Mouse (Mus musculus) midbrain, embryonic 11.5 days (tissue): Measurements from ENCODE around the gene Defb26. TPM values are rescaled to one million over a fixed set of nuclear protein-coding genes. Genes with fewer than 3 reads are reported as not detected.
A peak's percentile ranks its signal among the peaks of the same experiment; 100 is the strongest.

ENCODE experiments used
- ATAC-seq: fragments of 200-750 bp; cut with Nextera tagmentation; 2 replicates; pipeline ENCODE4 v1.8.0; 2017; ENCODE audit warnings: moderate TSS enrichment, moderate library complexity; ENCODE audit not compliant: low FRiP score
- DNase-seq: peaks from one replicate; pipeline ENCODE4 v3.0.0; 2015; ENCODE audit warnings: low spot score; ENCODE audit errors: missing footprints
- H3K27ac ChIP-seq: fragments of 300-500 bp; sonication (generic); 2 replicates; pipeline ENCODE4 v1.5.1; 2014; ENCODE audit warnings: low read depth, low read length
- H3K27me3 ChIP-seq: fragments of 300-500 bp; sonication (generic); 2 replicates; pipeline ENCODE4 v1.6.1; 2014; ENCODE audit warnings: mild to moderate bottlenecking, low read length, moderate library complexity, mixed read lengths; ENCODE audit not compliant: control insufficient read depth, insufficient read depth
- H3K36me3 ChIP-seq: fragments of 300-500 bp; sonication (generic); 2 replicates; pipeline ENCODE4 v1.6.1; 2014; ENCODE audit warnings: mild to moderate bottlenecking, low read length, moderate library complexity, mixed read lengths; ENCODE audit not compliant: control insufficient read depth, insufficient read depth
- H3K4me1 ChIP-seq: fragments of 300-500 bp; sonication (generic); 2 replicates; pipeline ENCODE4 v1.6.1; 2014; ENCODE audit warnings: low read length; ENCODE audit not compliant: control insufficient read depth, insufficient read depth
- H3K4me2 ChIP-seq: fragments of 300-500 bp; sonication (generic); 2 replicates; pipeline ENCODE4 v1.6.1; 2014; ENCODE audit warnings: mild to moderate bottlenecking, moderate library complexity
- H3K4me3 ChIP-seq: fragments of 300-500 bp; sonication (generic); 2 replicates; pipeline ENCODE4 v1.5.1; 2014; ENCODE audit warnings: low read depth, low read length
- H3K9ac ChIP-seq: fragments of 300-500 bp; sonication (generic); 2 replicates; pipeline ENCODE4 v1.6.1; 2014; ENCODE audit warnings: low read length
- H3K9me3 ChIP-seq: fragments of 300-500 bp; sonication (generic); 2 replicates; pipeline ENCODE4 v1.6.1; 2016; ENCODE audit warnings: low read length; ENCODE audit not compliant: control insufficient read depth
- WGBS: fragments of 180-500 bp; shearing (Covaris S2); extraction: QIAGEN DNeasy Blood & Tissue Kit; methylation state at CpG from one replicate; pipeline ENCODE4 v1.1.7; 2014; 5-methylcytosine and 5-hydroxymethylcytosine counted together
- polyA plus RNA-seq: library from polyadenylated mRNA; unstranded; fragments of >200 nt; fragmentation: Nextera tagmentation; extraction: Ambion mirVana; gene quantifications from 2 replicates; pipeline ENCODE4 v1.2.1, GENCODE M21; 2014

Gene Defb26
- polyA plus RNA-seq = not detected in 2 replicates

DNA sequence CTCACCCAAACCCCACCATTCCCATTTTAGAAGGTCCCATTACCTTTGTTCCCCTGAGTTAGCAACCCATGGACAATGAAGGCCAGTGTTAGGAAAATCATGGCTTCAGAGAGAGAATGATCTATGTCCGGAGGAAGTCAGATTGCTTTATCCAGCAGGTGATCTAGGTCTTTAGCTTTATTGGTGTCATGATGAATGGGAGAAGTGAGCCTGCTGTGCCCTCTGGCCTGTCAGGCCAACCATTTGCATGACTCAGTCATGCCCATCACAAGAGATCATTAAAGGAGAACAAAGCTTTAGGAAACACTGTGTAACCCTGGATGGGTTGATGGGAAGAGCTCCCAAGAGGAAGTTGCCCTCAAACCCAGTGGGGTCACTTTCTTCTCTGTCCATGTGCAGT, at the start of gene Defb26:
Defb26 (minus strand) TSS at position 101 of the 400 bp plus-strand sequence.
- Histone ChIP-seq H3K9ac (no peak within 1 kb of the TSS), H3K36me3 (no peaks in the 10 kb centered on the region), H3K4me3 (no peak within 1 kb of the TSS), H3K4me1 (no peaks in the 10 kb centered on the region), H3K9me3 (no peaks in the 10 kb centered on the region), H3K27ac (no peak within 1 kb of the TSS), H3K27me3 (no peaks in the 10 kb centered on the region), H3K4me2 (no peak within 1 kb of the TSS)
- ATAC-seq = no peak
- DNase-seq = no peak
- 78% methylated on average over 1 of the region's 1 CpGs for WGBS

DNA sequence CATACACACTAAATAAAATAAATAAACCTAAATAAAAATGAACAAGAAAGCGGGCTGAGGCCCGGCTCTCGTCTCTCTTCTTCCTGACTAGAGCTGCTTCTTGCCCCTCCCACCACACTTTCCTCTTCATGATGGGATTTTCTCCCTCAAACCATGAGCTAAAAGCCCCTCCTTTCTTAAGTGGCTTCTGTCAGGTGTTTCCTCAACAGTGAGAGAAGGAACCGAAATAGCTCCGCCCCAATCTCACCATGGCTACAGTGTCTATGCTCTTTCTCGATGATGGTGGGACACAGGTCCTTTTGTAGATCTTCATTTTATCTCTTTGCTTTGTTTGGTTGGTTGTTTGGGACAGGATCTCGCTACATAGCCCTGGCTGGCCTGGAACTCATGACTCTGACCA, 45.2 kb upstream of the Defb26 start:
- Histone ChIP-seq H3K4me1 (no peaks in the 10 kb centered on the region), H3K27ac (no peak overlapping the region), H3K36me3 (no peaks in the 10 kb centered on the region), H3K27me3 (no peaks in the 10 kb centered on the region), H3K9ac (no peak overlapping the region), H3K4me2 (no peak overlapping the region), H3K4me3 (no peak overlapping the region), H3K9me3 (no peaks in the 10 kb centered on the region)
- no peak for ATAC-seq
- 88% methylated on average over 7 of the region's 7 CpGs for WGBS
- DNase-seq = no peak

DNA sequence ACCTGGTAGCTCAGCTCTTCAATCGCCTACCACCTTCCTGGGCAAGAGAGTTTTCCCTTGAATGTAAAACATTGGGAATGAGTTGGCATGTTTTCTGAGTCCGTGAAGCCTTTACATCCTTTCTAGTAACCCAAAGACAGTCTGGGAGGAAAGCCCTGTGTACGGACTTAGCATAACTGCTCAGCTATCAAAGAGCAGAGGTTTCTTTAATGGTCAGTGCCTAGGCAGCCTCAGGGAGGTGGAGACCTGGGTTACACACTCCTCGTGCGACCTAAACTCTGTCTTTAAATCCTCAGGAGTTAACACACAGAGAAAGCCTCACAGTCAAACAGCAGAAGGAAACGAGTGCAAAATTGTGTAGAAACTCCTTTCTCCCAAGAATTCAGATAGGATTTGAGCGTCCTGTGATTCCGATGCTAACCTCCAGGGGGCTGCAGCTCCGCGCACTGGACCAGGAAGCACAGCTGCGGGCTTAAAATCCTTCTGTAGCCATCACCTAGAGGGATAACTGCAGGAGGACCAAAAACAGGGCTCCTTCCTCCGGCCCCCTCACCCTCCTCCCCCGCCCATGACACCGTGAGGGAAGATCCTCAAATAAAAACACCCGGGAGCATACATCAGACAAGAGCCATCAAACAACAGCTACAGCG, 42.4 kb upstream of the Defb26 start:
- no peak overlapping the region for H3K27ac ChIP-seq
- DNase-seq = peak; percentile 96
- H3K36me3 ChIP-seq = no peaks in the 10 kb centered on the region
- no peaks in the 10 kb centered on the region for H3K9me3 ChIP-seq
- H3K27me3 ChIP-seq = no peaks in the 10 kb centered on the region
- no peaks in the 10 kb centered on the region for H3K4me1 ChIP-seq
- no peak overlapping the region for H3K4me3 ChIP-seq
- no peak overlapping the region for H3K9ac ChIP-seq
- 14% methylated on average over 16 of the region's 16 CpGs for WGBS
- ATAC-seq = 0 out of 2 replicates have a peak, but pooled peaks have one; percentile 35
- H3K4me2 ChIP-seq = no peak overlapping the region

DNA sequence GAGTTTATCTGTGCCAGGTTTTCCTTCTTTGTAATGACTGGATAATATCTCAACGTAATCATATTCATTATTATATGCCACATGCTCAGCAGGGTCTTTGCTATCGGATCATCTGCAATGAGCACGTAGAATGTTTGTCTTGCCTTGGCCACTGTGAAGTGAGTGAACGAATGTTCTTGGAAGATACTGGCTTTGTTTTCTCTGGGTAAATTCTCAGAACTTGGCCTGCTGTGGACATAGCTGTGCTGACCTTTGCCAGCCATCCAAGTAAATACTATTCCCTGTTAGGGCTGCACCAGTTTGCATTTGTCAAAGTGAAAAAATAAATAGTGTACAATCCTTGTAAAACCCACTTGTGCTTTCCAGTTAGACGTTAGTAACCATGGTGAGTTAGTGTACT, 36.6 kb upstream of the Defb26 start:
- no peak for ATAC-seq
- H3K36me3 ChIP-seq = no peaks in the 10 kb centered on the region
- H3K4me2 ChIP-seq = no peak overlapping the region
- H3K4me1 ChIP-seq = no peaks in the 10 kb centered on the region
- no peaks in the 10 kb centered on the region for H3K27me3 ChIP-seq
- no peak overlapping the region for H3K27ac ChIP-seq
- H3K4me3 ChIP-seq = no peak overlapping the region
- H3K9me3 ChIP-seq = no peaks in the 10 kb centered on the region
- WGBS = 78% methylated on average over 5 of the region's 5 CpGs
- no peak overlapping the region for H3K9ac ChIP-seq
- DNase-seq = no peak

DNA sequence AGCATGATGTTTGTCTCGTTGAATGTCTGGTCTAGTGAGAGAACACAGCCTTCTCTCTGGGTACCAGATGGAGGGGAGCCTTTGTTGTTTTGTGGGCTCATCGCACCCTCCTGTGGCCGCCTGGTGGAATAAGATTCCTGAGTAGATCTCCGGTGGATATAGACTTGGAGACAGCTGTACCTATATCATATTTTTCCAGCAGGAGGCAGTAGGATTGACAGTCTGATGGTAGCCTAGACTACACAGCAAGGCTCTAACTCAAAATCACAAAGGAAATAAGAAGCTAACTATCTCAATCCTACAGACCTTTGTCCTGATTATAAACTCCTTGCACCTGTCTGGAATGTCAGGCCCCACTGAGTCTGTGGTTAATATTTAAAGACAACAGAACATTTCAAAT, 33.2 kb upstream of the Defb26 start:
- H3K4me3 ChIP-seq = no peak overlapping the region
- no peak for DNase-seq
- no peak overlapping the region for H3K9ac ChIP-seq
- no peak overlapping the region for H3K27ac ChIP-seq
- 29% methylated on average over 4 of the region's 4 CpGs for WGBS
- H3K9me3 ChIP-seq = no peaks in the 10 kb centered on the region; the same call in 1 of the 2 replicates
- no peak overlapping the region for H3K4me2 ChIP-seq
- ATAC-seq = no peak; the same call in 1 of the 2 replicates
- no peaks in the 10 kb centered on the region for H3K4me1 ChIP-seq
- H3K36me3 ChIP-seq = no peaks in the 10 kb centered on the region
- no peaks in the 10 kb centered on the region for H3K27me3 ChIP-seq

DNA sequence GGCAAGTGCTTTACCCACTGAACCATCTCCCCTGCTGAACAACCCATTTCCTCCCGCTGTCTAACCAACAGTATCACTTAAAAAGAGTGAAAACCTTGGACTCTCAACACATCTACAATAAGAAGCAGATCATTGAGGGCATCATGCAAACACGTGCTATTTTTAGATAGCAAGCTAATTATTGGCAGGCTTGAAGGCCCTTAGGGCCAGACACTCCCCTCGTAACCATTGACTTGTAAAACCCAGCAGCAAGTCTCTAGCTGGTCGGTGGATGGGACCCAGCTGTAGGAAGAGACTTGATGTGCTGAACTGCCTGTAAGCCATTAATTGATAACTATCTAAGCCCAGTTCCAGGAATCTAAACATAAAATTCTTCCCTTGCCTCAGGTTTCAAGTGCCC, 32.0 kb upstream of the Defb26 start:
- Histone ChIP-seq H3K4me2 (no peak overlapping the region), H3K4me1 (no peaks in the 10 kb centered on the region), H3K27me3 (no peaks in the 10 kb centered on the region), H3K9me3 (no peaks in the 10 kb centered on the region; the same call in 1 of the 2 replicates), H3K4me3 (no peak overlapping the region), H3K27ac (no peak overlapping the region), H3K36me3 (no peaks in the 10 kb centered on the region), H3K9ac (no peak overlapping the region)
- no peak for ATAC-seq
- WGBS = 87% methylated on average over 4 of the region's 4 CpGs
- no peak for DNase-seq

DNA sequence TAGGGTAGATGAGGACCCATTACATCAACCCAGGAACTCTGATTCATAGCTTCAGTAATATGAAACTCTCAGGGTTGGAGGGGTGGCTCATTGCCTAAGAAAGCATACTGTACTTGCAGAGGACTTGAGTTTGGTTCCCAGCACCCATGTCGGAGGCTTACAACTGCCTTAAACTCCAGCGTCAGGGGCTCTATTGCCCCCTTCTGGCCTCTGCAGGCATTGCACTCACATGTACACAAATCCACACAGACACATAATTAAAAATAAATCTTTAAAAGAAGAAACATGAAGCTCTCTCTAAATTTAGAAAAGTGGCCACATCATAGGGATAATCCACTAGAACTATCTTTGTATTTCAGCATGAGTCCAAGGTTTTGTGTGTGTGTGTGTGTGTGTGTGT, 31.4 kb upstream of the Defb26 start:
- ATAC-seq (no peak), DNase-seq (no peak)
- H3K27me3 ChIP-seq = no peaks in the 10 kb centered on the region
- H3K4me2 ChIP-seq = no peak overlapping the region
- WGBS = 77% methylated on average over 2 of the region's 2 CpGs
- H3K27ac ChIP-seq = no peak overlapping the region
- H3K4me3 ChIP-seq = no peak overlapping the region
- no peaks in the 10 kb centered on the region; the same call in 1 of the 2 replicates for H3K9me3 ChIP-seq
- no peaks in the 10 kb centered on the region for H3K36me3 ChIP-seq
- H3K4me1 ChIP-seq = no peaks in the 10 kb centered on the region
- H3K9ac ChIP-seq = no peak overlapping the region

DNA sequence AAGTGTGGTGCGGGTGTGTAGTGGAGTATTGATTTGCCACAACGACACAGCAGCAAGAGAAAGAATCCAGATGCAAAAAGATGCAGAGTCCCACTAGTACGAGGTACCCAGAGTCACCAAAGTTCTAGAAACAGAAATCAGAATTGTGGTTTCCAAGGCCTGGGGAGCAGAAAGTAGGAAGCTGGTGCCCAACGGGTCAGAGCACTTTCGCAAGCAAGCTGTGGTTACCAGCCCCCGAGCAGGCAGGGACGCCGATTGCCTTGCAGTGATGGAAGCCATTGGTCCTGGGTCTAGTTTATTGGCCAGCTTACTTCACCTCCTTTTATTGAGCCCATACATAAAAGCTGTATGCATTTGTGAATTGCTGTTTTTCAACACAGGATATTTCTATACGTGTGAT, 30.5 kb upstream of the Defb26 start:
- H3K4me3 ChIP-seq = no peak overlapping the region
- 88% methylated on average over 9 of the region's 9 CpGs for WGBS

DNA sequence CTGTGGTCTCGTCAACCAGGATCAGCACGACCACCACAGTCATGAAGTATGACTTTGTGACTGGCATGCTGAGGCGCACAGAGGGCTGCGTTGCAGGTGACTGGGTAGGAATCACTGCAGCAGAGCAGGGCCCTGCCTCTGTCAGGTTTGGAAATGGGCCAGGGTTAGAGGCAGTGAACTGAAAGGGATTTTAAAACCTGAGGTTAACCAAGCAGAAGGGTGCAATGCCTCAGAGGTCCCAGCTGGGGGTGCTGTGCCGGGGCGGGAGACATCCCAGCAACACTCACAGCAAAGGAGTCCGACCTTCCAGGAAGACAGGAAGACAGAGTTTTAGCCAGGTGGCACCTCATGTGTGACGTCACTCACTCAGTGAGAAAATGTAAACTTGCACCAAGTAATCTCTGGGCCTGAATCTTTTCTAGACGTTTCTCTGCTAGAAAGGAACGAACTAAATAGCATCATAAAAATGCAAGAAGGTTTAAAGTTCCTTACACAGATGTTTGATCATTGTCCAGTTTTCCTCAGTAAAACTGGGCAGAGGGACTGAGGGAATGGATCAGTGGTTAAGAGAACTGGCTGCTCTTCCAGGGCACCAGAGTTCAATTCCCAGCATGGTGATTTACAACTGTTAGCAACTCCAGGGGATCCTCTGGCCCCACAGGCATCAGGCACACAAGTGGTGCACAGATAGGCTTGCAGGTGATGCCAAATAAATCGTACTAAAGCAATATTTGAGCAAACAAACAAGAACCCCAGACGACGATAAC, 28.6 kb upstream of the Defb26 start, which contains the start of gene Defb29:
Defb29 (minus strand) TSS at position 155 of the 767 bp plus-strand sequence.
- no peaks in the 10 kb centered on the region for H3K36me3 ChIP-seq
- no peaks in the 10 kb centered on the region for H3K27me3 ChIP-seq
- no peak within 1 kb of the TSS for H3K9ac ChIP-seq
- H3K27ac ChIP-seq = no peak within 1 kb of the TSS
- no peak within 1 kb of the TSS for H3K4me2 ChIP-seq
- DNase-seq = no peak
- ATAC-seq = no peak
- WGBS = 61% methylated on average over 13 of the region's 13 CpGs
- H3K9me3 ChIP-seq = no peaks in the 10 kb centered on the region; the same call in 1 of the 2 replicates
- no peaks in the 10 kb centered on the region for H3K4me1 ChIP-seq
- H3K4me3 ChIP-seq = no peak within 1 kb of the TSS

More for the DNA sequence above, 30.5 kb upstream of the Defb26 start:
- DNase-seq = no peak
- Histone ChIP-seq H3K27ac (no peak overlapping the region), H3K9me3 (no peaks in the 10 kb centered on the region; the same call in 1 of the 2 replicates), H3K4me2 (no peak overlapping the region), H3K9ac (no peak overlapping the region), H3K36me3 (no peaks in the 10 kb centered on the region), H3K4me1 (no peaks in the 10 kb centered on the region), H3K27me3 (no peaks in the 10 kb centered on the region)
- ATAC-seq = no peak
